Mouse (Mus musculus): Measurements from ENCODE around the gene Abca4. TPM values are rescaled to one million over a fixed set of nuclear protein-coding genes. Genes with fewer than 3 reads are reported as not detected.

Gene Abca4
- polyA plus RNA-seq, 1 experiment, result 1.7 TPM

DNA sequence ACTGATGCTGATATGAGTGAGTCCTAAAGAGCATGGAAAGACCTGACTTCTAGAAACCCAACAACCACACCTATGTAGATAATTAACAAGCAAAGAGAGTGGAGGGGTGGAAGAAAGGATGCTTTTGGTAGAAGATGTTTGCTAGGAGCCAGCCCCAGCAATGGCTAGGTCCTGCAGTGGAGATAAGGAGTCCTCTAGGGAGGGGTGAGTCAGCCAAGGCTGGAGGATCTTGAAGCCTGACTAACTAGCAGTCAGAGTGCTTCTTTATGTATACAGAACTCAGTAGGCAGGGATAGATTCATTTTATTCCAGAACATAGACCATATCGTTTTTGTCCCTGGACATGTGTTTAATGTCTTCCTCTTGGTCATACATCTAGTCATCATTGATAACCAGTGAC is 115.2 kb downstream of the Abca4 start:
- H3K4me3 ChIP-seq, result no peak overlapping the region
- TF ChIP-seq POLR2A (IDR thresholded peaks at IDR 0.05; ENCODE audit: insufficient read length, low read depth) (no peak), USF1 (IDR thresholded peaks at IDR 0.05; ENCODE audit: low read depth) (no peak), SRF (IDR thresholded peaks at IDR 0.05; ENCODE audit: control insufficient read depth, insufficient read length, low read depth) (no peak), E2F4 (IDR thresholded peaks at IDR 0.05; ENCODE audit: insufficient read depth) (no peak), MAX (IDR thresholded peaks at IDR 0.05; ENCODE audit: low read depth) (no peak), REST (IDR thresholded peaks at IDR 0.05; ENCODE audit: insufficient read depth, insufficient read length) (no peak)
- no peak overlapping the region for H3ac ChIP-seq (ENCODE audit: control insufficient read depth, insufficient read length)
- H3K36me3 ChIP-seq (ENCODE audit: control insufficient read depth, insufficient read depth), result no peaks in the 10 kb centered on the region
- no peak overlapping the region for H3K4me2 ChIP-seq (ENCODE audit: low read depth)
- H3K27me3 ChIP-seq (ENCODE audit: control insufficient read depth, insufficient read depth, insufficient read length), result peaks cover 36% of the 10 kb centered on the region
- H3K79me2 ChIP-seq (ENCODE audit: control insufficient read depth, insufficient read depth), result no peaks in the 10 kb centered on the region

DNA sequence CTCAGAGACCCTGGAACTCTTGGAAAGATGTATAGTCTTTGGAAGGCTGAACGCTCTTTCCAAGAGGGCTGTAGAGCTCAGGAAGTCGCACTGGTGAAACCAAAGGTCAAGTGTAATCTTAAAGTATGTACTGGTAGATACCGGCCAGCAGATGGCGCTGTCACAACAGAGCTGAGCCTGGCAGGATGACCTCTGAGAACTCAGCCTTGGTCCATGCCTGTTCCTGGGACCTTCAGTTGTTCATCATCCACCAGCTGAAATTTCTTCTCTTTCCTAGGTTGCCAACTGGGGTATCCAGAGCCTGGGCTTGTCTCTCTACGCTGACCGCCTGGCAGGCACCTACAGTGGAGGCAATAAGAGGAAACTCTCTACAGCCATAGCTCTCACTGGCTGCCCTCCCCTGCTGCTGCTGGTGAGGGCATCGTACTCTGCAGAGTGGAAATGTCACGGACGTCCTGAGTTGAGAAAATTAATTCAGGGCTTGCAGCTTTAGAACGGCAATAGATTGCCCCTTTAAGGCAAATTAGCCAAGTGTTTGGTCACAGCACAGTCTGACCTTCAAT is 125.5 kb downstream of the Abca4 start:
- no peaks in the 10 kb centered on the region for H3K36me3 ChIP-seq (ENCODE audit: control insufficient read depth, insufficient read depth)
- H3K27me3 ChIP-seq (ENCODE audit: control insufficient read depth, insufficient read depth, insufficient read length), result peaks cover 32% of the 10 kb centered on the region
- H3K4me3 ChIP-seq, result no peak overlapping the region
- H3ac ChIP-seq (ENCODE audit: control insufficient read depth, insufficient read length), result no peak overlapping the region
- TF ChIP-seq SRF (IDR thresholded peaks at IDR 0.05; ENCODE audit: control insufficient read depth, insufficient read length, low read depth) (no peak), MYOD1 (IDR thresholded peaks at IDR 0.05; ENCODE audit: control insufficient read depth in 1 of 3, insufficient read length in 2 of 3, low read depth in 2 of 3) (no peak), MYOG (IDR thresholded peaks at IDR 0.05; ENCODE audit: control insufficient read depth in 1 of 3, insufficient read depth in 1 of 3, insufficient read length in 2 of 3, low read depth in 2 of 3) (no peak), CEBPB (IDR thresholded peaks at IDR 0.05; ENCODE audit: insufficient read depth, poor library complexity, severe bottlenecking) (no peak), POLR2A (IDR thresholded peaks at IDR 0.05; ENCODE audit: insufficient read length, low read depth) (no peak), USF1 (IDR thresholded peaks at IDR 0.05; ENCODE audit: low read depth) (no peak), TCF3 (IDR thresholded peaks at IDR 0.05; ENCODE audit: insufficient read length, low read depth) (no peak), E2F4 (IDR thresholded peaks at IDR 0.05; ENCODE audit: insufficient read depth) (no peak), REST (IDR thresholded peaks at IDR 0.05; ENCODE audit: insufficient read depth, insufficient read length) (no peak), POLR2AphosphoS2 (IDR thresholded peaks at IDR 0.05; ENCODE audit: insufficient read length, low read depth) (no peak), MAX (IDR thresholded peaks at IDR 0.05; ENCODE audit: low read depth) (no peak), TCF12 (IDR thresholded peaks at IDR 0.05; ENCODE audit: insufficient read depth, poor library complexity, severe bottlenecking) (no peak)
- H3K4me2 ChIP-seq (ENCODE audit: low read depth), result no peak overlapping the region
- no peaks in the 10 kb centered on the region for H3K79me2 ChIP-seq (ENCODE audit: control insufficient read depth, insufficient read depth)

DNA sequence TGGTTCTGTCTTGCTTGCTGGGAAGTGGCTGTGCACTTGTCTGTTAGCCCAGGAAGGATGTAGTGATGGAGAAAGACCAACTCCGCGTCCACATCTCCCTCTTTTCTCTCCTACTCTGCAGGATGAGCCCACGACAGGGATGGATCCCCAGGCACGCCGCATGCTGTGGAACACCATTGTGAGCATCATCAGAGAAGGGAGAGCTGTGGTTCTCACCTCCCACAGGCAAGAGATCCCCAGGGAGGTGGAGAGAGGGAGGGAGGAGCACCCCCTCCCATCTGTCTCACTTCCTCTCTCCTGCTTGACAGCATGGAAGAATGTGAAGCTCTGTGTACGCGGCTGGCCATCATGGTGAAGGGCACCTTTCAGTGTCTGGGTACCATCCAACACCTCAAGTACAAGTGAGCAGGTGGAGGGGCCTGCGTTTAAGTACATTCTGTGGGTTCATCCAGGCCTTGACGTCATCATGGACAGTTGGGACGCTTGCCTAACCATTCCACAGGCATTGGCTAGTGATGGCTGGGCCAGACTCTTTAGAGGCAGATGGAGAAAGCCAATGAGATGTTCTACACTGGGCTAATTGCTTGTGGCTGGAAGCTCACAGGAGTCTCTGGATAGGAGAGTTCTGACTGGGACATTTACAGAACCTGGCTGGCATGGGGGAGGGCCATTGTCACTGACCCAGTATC is 126.5 kb downstream of the Abca4 start:
- Histone ChIP-seq H3K4me3 (no peak overlapping the region), H3K79me2 (ENCODE audit: control insufficient read depth, insufficient read depth) (no peaks in the 10 kb centered on the region), H3K27me3 (ENCODE audit: control insufficient read depth, insufficient read depth, insufficient read length) (peaks cover 29% of the 10 kb centered on the region), H3ac (ENCODE audit: control insufficient read depth, insufficient read length) (no peak overlapping the region), H3K4me2 (ENCODE audit: low read depth) (no peak overlapping the region), H3K36me3 (ENCODE audit: control insufficient read depth, insufficient read depth) (no peaks in the 10 kb centered on the region)
- TF ChIP-seq CEBPB (IDR thresholded peaks at IDR 0.05; ENCODE audit: insufficient read depth, poor library complexity, severe bottlenecking), result no peak
- no peak for TF ChIP-seq MAX (IDR thresholded peaks at IDR 0.05; ENCODE audit: low read depth)
- no peak for TF ChIP-seq POLR2AphosphoS2 (IDR thresholded peaks at IDR 0.05; ENCODE audit: insufficient read length, low read depth)
- TF ChIP-seq TCF3 (IDR thresholded peaks at IDR 0.05; ENCODE audit: insufficient read length, low read depth), result no peak
- no peak for TF ChIP-seq USF1 (IDR thresholded peaks at IDR 0.05; ENCODE audit: low read depth)
- no peak for TF ChIP-seq E2F4 (IDR thresholded peaks at IDR 0.05; ENCODE audit: insufficient read depth)
- no peak for TF ChIP-seq POLR2A (IDR thresholded peaks at IDR 0.05; ENCODE audit: insufficient read length, low read depth)
- no peak for TF ChIP-seq REST (IDR thresholded peaks at IDR 0.05; ENCODE audit: insufficient read depth, insufficient read length)

DNA sequence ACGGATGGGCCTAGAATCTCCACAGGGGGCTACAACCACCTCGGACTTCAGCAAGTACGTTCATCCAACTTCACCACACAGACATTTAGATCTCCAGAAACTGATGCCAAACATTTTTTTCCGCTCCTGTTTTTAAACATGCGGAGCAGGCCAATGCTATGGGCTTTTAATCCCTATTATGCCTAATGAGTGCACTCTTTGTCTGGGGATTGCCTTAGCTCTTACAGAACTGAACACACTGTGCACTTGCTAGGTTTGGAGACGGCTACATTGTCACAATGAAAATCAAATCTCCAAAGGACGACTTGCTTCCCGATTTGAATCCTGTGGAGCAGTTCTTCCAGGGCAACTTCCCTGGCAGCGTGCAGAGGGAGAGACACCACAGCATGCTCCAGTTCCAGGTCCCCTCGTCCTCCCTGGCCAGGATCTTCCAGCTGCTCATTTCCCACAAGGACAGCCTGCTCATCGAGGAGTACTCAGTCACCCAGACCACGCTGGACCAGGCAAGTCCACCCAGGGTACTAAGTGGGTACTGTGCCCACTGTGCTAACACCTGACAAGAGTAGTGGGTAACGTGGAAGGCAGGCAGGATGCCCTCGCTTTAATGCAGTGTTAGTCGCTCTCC is 129.4 kb downstream of the Abca4 start:
- Histone ChIP-seq H3K27me3 (ENCODE audit: control insufficient read depth, insufficient read depth, insufficient read length) (peaks cover 22% of the 10 kb centered on the region), H3K4me3 (no peak overlapping the region), H3K79me2 (ENCODE audit: control insufficient read depth, insufficient read depth) (no peaks in the 10 kb centered on the region), H3K4me2 (ENCODE audit: low read depth) (no peak overlapping the region), H3K36me3 (ENCODE audit: control insufficient read depth, insufficient read depth) (no peaks in the 10 kb centered on the region), H3ac (ENCODE audit: control insufficient read depth, insufficient read length) (no peak overlapping the region)
- TF ChIP-seq USF1 (IDR thresholded peaks at IDR 0.05; ENCODE audit: low read depth), result no peak
- TF ChIP-seq TCF3 (IDR thresholded peaks at IDR 0.05; ENCODE audit: insufficient read length, low read depth), result no peak
- TF ChIP-seq POLR2AphosphoS2 (IDR thresholded peaks at IDR 0.05; ENCODE audit: insufficient read length, low read depth), result no peak
- TF ChIP-seq E2F4 (IDR thresholded peaks at IDR 0.05; ENCODE audit: insufficient read depth), result no peak
- no peak for TF ChIP-seq MAX (IDR thresholded peaks at IDR 0.05; ENCODE audit: low read depth)
- no peak for TF ChIP-seq SRF (IDR thresholded peaks at IDR 0.05; ENCODE audit: control insufficient read depth, insufficient read length, low read depth)
- TF ChIP-seq POLR2A (IDR thresholded peaks at IDR 0.05; ENCODE audit: insufficient read length, low read depth), result no peak

DNA sequence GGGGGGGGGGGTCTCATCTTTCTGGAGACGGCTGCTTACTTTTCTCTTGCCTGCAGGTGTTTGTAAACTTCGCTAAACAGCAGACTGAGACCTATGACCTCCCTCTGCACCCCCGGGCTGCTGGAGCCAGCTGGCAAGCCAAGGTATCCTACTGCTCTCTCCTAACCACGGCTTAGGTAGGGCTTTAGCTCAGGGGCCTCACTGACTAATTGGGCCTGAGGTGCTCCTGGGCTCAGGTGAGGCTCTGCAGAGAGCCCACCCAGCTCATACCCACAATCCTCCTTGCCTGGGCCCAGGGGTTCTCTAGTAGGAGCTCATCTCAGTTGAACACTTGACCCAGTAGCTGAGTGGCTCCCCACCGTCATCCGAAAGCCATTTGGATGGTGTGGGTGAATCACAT is 131.8 kb downstream of the Abca4 start:
- Histone ChIP-seq H3K4me3 (no peak overlapping the region), H3K27me3 (ENCODE audit: control insufficient read depth, insufficient read depth, insufficient read length) (peaks cover 28% of the 10 kb centered on the region), H3K4me2 (ENCODE audit: low read depth) (no peak overlapping the region), H3ac (ENCODE audit: control insufficient read depth, insufficient read length) (no peak overlapping the region), H3K36me3 (ENCODE audit: control insufficient read depth, insufficient read depth) (no peaks in the 10 kb centered on the region), H3K79me2 (ENCODE audit: control insufficient read depth, insufficient read depth) (no peaks in the 10 kb centered on the region)
- TF ChIP-seq TCF12 (IDR thresholded peaks at IDR 0.05; ENCODE audit: insufficient read depth, poor library complexity, severe bottlenecking), result no peak
- TF ChIP-seq CEBPB (IDR thresholded peaks at IDR 0.05; ENCODE audit: insufficient read depth, poor library complexity, severe bottlenecking), result no peak
- no peak for TF ChIP-seq SRF (IDR thresholded peaks at IDR 0.05; ENCODE audit: control insufficient read depth, insufficient read length, low read depth)
- TF ChIP-seq MAX (IDR thresholded peaks at IDR 0.05; ENCODE audit: low read depth), result no peak
- TF ChIP-seq REST (IDR thresholded peaks at IDR 0.05; ENCODE audit: insufficient read depth, insufficient read length), result no peak

All from myocyte (in vitro differentiated cells).